8 mouse cellular contexts compared by ENCODE assay signal in the genomic region with DNA sequence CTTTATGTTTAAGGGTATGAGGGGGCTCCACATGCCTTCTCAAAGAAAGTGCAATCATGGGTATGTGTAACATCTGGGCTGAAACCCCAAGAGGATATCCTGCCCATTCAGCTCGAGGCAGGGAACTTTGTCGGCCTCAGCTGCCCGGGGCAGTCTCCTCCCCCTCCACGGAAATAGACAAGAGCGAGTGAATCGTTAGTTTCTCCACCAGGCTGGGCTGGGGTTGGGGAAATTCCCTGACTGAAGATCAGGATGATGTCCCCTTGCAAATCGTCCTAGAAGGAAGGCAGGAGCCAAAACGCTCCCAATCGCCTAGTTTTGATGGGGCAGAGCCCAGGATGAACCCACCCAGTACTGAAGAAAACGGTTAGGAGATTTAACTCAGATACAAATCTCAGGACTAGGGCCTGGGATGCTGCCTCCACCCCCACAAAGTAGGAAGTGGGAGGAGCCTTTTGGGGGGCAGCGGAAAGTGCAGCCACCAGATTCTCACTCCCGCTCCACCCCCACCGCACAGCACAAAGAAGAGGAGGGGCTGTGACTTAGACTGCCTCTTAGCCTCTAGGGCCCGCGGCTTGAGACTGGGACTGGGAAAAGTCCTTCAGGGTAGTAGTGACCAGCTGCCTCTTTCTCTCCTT. TPM values are rescaled to one million over a fixed set of nuclear protein-coding genes. Genes with fewer than 3 reads are reported as not detected.
DNase-seq lines count a peak whose midpoint lies in the region; ATAC-seq and TF ChIP-seq lines count a peak whose summit lies in the region.

No protein-coding gene starts in this region.

- TF ChIP-seq CTCF in cerebellum, adult 2 months (IDR thresholded peaks at IDR 0.05; ENCODE audit: borderline replicate concordance, insufficient read depth, low read depth, low read length), result no peak

- H3K4me2 ChIP-seq in liver, embryonic 16.5 days (ENCODE audit: low read depth, low read length), result peak overlapping the region; percentile 65
- peak overlapping the region; percentile 10 for H3K4me2 ChIP-seq in neural tube, embryonic 11.5 days (ENCODE audit: low read depth)

- no peaks in the 10 kb centered on the region for H3K9me3 ChIP-seq in liver, embryonic 16.5 days (replicated peaks; ENCODE audit: control insufficient read depth, low read length)
- no peaks in the 10 kb centered on the region for H3K9me3 ChIP-seq in neural tube, embryonic 11.5 days (ENCODE audit: control insufficient read depth, low read length)

- 17% methylated on average over 15 of the region's 15 CpGs for WGBS in cerebellum, adult 2 months
- 0% methylated on average over 15 of the region's 15 CpGs for WGBS in liver, embryonic 16.5 days (ENCODE audit: insufficient replicate concordance)
- under 1% methylated on average over 15 of the region's 15 CpGs for WGBS in neural tube, embryonic 11.5 days

- ATAC-seq in cerebellum, adult (ENCODE audit: insufficient number of reproducible peaks, low FRiP score, low TSS enrichment), result no peak
- peak; percentile 54 for ATAC-seq in inflammation-experienced regulatory T-cells, adult 6 months
- ATAC-seq in liver, embryonic 16.5 days (ENCODE audit: low read depth), result no peak
- no peak for ATAC-seq in neural tube, embryonic 11.5 days (ENCODE audit: insufficient read depth, low FRiP score, low TSS enrichment)

- DNase-seq in cerebellum, adult 2 months, result peak in 1 of 2 experiments; percentile 46
- peak; percentile 30 for DNase-seq in c-Kit-positive CD71-positive TER-119-positive erythroid progenitor cells, embryonic 14.5 days (ENCODE audit: low spot score)
- peak; percentile 88 for DNase-seq in gastrocnemius, postnatal 25 days
- DNase-seq in neural tube, embryonic 11.5 days (ENCODE audit: low spot score), result peak; percentile 78
- peak; percentile 75 to 79 for DNase-seq in urinary bladder, postnatal 4 days (ENCODE audit: low spot score in 2 of 2)

- H3K9ac ChIP-seq in liver, embryonic 16.5 days (ENCODE audit: low read depth, low read length), result no peak overlapping the region
- peak overlapping the region; percentile 9; the same call in 1 of the 2 replicates for H3K9ac ChIP-seq in neural tube, embryonic 11.5 days (ENCODE audit: low read length)

- H3K4me1 ChIP-seq in cerebellum, adult 2 months (ENCODE audit: control insufficient read depth, insufficient read depth, low read length), result peaks cover 25% of the 10 kb centered on the region
- peaks cover 61% of the 10 kb centered on the region for H3K4me1 ChIP-seq in liver, embryonic 16.5 days (ENCODE audit: control insufficient read depth, low read depth, low read length)
- H3K4me1 ChIP-seq in neural tube, embryonic 11.5 days (ENCODE audit: control insufficient read depth, insufficient read depth, low read length), result peaks cover 43% of the 10 kb centered on the region

- TF ChIP-seq POLR2A in cerebellum, adult 2 months (IDR thresholded peaks at IDR 0.05; ENCODE audit: borderline replicate concordance, insufficient read depth, low read length), result no peak

- H3K27ac ChIP-seq in cerebellum, adult 2 months (ENCODE audit: insufficient read depth, low read length), result peak overlapping the region; percentile 25; the same call in 1 of the 2 replicates
- H3K27ac ChIP-seq in liver, embryonic 16.5 days (ENCODE audit: low read length), result peak overlapping the region; percentile 75
- H3K27ac ChIP-seq in neural tube, embryonic 11.5 days (ENCODE audit: low read depth, low read length), result peak overlapping the region; percentile 79

- H3K27me3 ChIP-seq in cerebellum, adult 2 months (ENCODE audit: control insufficient read depth, insufficient read depth, low read length), result no peaks in the 10 kb centered on the region
- H3K27me3 ChIP-seq in liver, embryonic 16.5 days (ENCODE audit: control insufficient read depth, insufficient read depth, low read depth, low read length), result peaks cover 42% of the 10 kb centered on the region
- no peaks in the 10 kb centered on the region for H3K27me3 ChIP-seq in neural tube, embryonic 11.5 days (ENCODE audit: control insufficient read depth, insufficient read depth, low read length)

- no peak overlapping the region for H3K4me3 ChIP-seq in cerebellum, adult 2 months (replicated peaks; ENCODE audit: insufficient read depth, low read depth, low read length)
- H3K4me3 ChIP-seq in liver, embryonic 16.5 days (ENCODE audit: low read depth, low read length), result no peak overlapping the region
- peak overlapping the region; percentile 6; the same call in 1 of the 2 replicates for H3K4me3 ChIP-seq in neural tube, embryonic 11.5 days (ENCODE audit: low read depth, low read length)

- H3K36me3 ChIP-seq in liver, embryonic 16.5 days (ENCODE audit: control insufficient read depth, insufficient read depth), result no peaks in the 10 kb centered on the region
- no peaks in the 10 kb centered on the region for H3K36me3 ChIP-seq in neural tube, embryonic 11.5 days (ENCODE audit: control insufficient read depth, insufficient read depth, low read length)

RNA-seq across cellular contexts. Expression of a gene that starts 2.5 kb away (rescaled TPM):
- 175 TPM in 2 replicates for polyA plus RNA-seq in cerebellum, adult 2 months (2012; rRNA removed)
- 10 to 100 TPM; 18.0 to 21.0 TPM for total RNA-seq in gastrocnemius, postnatal 25 days (2021)
- polyA plus RNA-seq in inflammation-experienced regulatory T-cells, adult 6 months (2017; shearing (Covaris generic)), result 10 to 100 TPM; 55.8 to 71.3 (median 70.8) TPM
- polyA plus RNA-seq in liver, embryonic 16.5 days (2015; fragmentation: Nextera tagmentation; extraction: Ambion mirVana), result 29.3 and 32.4 TPM in 2 replicates
- polyA plus RNA-seq in neural tube, embryonic 11.5 days (2014; fragmentation: Nextera tagmentation; extraction: Ambion mirVana), result 32.1 and 45.4 TPM in 2 replicates

RNA-seq across cellular contexts. Expression of a gene that starts 3.5 kb away (rescaled TPM):
- polyA plus RNA-seq in cerebellum, adult 2 months (2012; rRNA removed), result 274 and 283 TPM in 2 replicates
- 100 to 1,000 TPM; 166 to 187 TPM for total RNA-seq in gastrocnemius, postnatal 25 days (2021)
- 1 to 10 TPM; 3.2 to 6.6 (median 5.1) TPM for polyA plus RNA-seq in inflammation-experienced regulatory T-cells, adult 6 months (2017; shearing (Covaris generic))
- 4.6 and 5.8 TPM in 2 replicates for polyA plus RNA-seq in liver, embryonic 16.5 days (2015; fragmentation: Nextera tagmentation; extraction: Ambion mirVana)
- polyA plus RNA-seq in neural tube, embryonic 11.5 days (2014; fragmentation: Nextera tagmentation; extraction: Ambion mirVana), result 80.9 and 83.6 TPM in 2 replicates

RNA-seq across cellular contexts. Expression of a gene that starts 27.0 kb away (rescaled TPM):
- 0.93 and 2.0 TPM in 2 replicates for polyA plus RNA-seq in cerebellum, adult 2 months (2012; rRNA removed)
- 1 to 10 TPM in 1 of 2 experiments, under 1 TPM in 1; 0.96 to 3.9 TPM for total RNA-seq in gastrocnemius, postnatal 25 days (2021)
- not detected for polyA plus RNA-seq in inflammation-experienced regulatory T-cells, adult 6 months (2017; shearing (Covaris generic))
- polyA plus RNA-seq in liver, embryonic 16.5 days (2015; fragmentation: Nextera tagmentation; extraction: Ambion mirVana), result 0.57 and 0.71 TPM in 2 replicates
- polyA plus RNA-seq in neural tube, embryonic 11.5 days (2014; fragmentation: Nextera tagmentation; extraction: Ambion mirVana), result 7.4 and 7.9 TPM in 2 replicates

RNA-seq across cellular contexts. Expression of a gene that starts 57.1 kb away (rescaled TPM):
- polyA plus RNA-seq in cerebellum, adult 2 months (2012; rRNA removed), result 122 TPM in 2 replicates
- 10 to 100 TPM; 90.9 to 92.4 TPM for total RNA-seq in gastrocnemius, postnatal 25 days (2021)
- 100 to 1,000 TPM; 198 to 359 (median 205) TPM for polyA plus RNA-seq in inflammation-experienced regulatory T-cells, adult 6 months (2017; shearing (Covaris generic))
- polyA plus RNA-seq in liver, embryonic 16.5 days (2015; fragmentation: Nextera tagmentation; extraction: Ambion mirVana), result 78.1 and 78.4 TPM in 2 replicates
- 197 and 217 TPM in 2 replicates for polyA plus RNA-seq in neural tube, embryonic 11.5 days (2014; fragmentation: Nextera tagmentation; extraction: Ambion mirVana)

Comparison
In these comparisons a context has a peak if more than half of its experiments do, and no peak if none do; other contexts are left out.
1. H3K27ac ChIP-seq: peak in every context shown above with its lines; median percentile 79 in neural tube, embryonic 11.5 days; 75 in liver, embryonic 16.5 days; 25 in cerebellum, adult 2 months.
2. RNA of a gene that starts 3.5 kb away (polyA plus RNA-seq): 274 to 283 TPM in cerebellum, adult 2 months and 80.9 to 83.6 TPM in neural tube, embryonic 11.5 days; 4.6 to 5.8 TPM in liver, embryonic 16.5 days and 3.2 to 6.6 TPM in inflammation-experienced regulatory T-cells, adult 6 months; every median in the first group is over 10 times any median in the second.